Mouse (Mus musculus): ENCODE data around the gene Enoph1.

- TF ChIP-seq POLR2A (IDR thresholded peaks at IDR 0.05; ENCODE audit: insufficient read length, low read depth) (no peak), E2F4 (IDR thresholded peaks at IDR 0.05; ENCODE audit: insufficient read depth) (no peak), USF1 (IDR thresholded peaks at IDR 0.05; ENCODE audit: low read depth) (no peak)
These were observed 16.1 kb downstream of the Enoph1 start for GRCm38 (mm10) chr5:100055866-100056369.
